Mouse (Mus musculus) bone marrow macrophage, adult 2 months (primary cell): Measurements from ENCODE around the gene Pdzrn3.

Experiments used
- CTCF ChIP-seq: IDR thresholded peaks from 2 replicates; pipeline ENCODE4 v1.5.1; 2012; ENCODE audit warnings: low read depth, mild to moderate bottlenecking, low read length, moderate library complexity
- POLR2A ChIP-seq: IDR thresholded peaks from 2 replicates; pipeline ENCODE4 v1.6.1; 2012; ENCODE audit warnings: mild to moderate bottlenecking, low read depth, low read length, borderline replicate concordance

DNA sequence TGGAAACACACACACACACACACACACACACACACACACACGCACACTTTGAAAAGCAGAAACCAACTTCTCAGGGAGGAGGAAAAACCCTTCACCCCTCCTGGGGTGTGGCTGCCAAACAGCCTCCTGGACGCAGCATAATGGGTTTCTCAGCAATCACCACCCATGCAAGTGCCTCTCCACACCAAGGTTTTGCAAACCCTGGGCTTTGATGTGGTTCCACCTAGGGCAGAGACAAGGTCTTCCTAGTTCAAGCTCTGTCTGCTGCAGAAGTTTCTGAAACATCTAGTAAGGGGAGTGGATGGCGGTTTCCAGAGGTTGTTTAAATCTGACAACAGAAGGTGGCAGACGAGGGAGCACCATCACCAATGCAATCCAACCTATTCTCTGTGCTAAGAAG is 18.1 kb downstream of the Pdzrn3 start:
- TF ChIP-seq POLR2A (no peak), CTCF (no peak)
